Mouse (Mus musculus) lung, postnatal 0 days (tissue): ENCODE data around the gene Dok1. TPM values are rescaled to one million over a fixed set of nuclear protein-coding genes. Genes with fewer than 3 reads are reported as not detected.
A peak's percentile ranks its signal among the peaks of the same experiment; 100 is the strongest.

Source experiments
- ATAC-seq: fragments of 200-750 bp; cut with Nextera tagmentation; 2 replicates; pipeline ENCODE4 v1.8.0; 2017; ENCODE audit warnings: moderate library complexity
- DNase-seq: peaks from one replicate; pipeline ENCODE4 v3.0.0-alpha.2; 2016; ENCODE audit warnings: low spot score
- H3K27ac ChIP-seq: fragments of 300-500 bp; sonication (generic); 2 replicates; pipeline ENCODE4 v1.5.1; 2014; ENCODE audit warnings: antibody characterized with exemption, mild to moderate bottlenecking, low read length, mixed read lengths
- H3K27me3 ChIP-seq: fragments of 300-500 bp; sonication (generic); replicated peaks from 2 replicates; pipeline ENCODE4 v1.6.1; 2014; ENCODE audit warnings: low read length, mixed read lengths; ENCODE audit not compliant: insufficient read depth
- H3K36me3 ChIP-seq: fragments of 300-500 bp; sonication (generic); 2 replicates; pipeline ENCODE4 v1.6.1; 2014; ENCODE audit warnings: low read length, mixed read lengths; ENCODE audit not compliant: insufficient read depth
- H3K4me1 ChIP-seq: fragments of 300-500 bp; sonication (generic); 2 replicates; pipeline ENCODE4 v1.6.1; 2014; ENCODE audit warnings: antibody characterized with exemption, low read depth, low read length, mixed read lengths; ENCODE audit not compliant: insufficient read depth
- H3K4me2 ChIP-seq: fragments of 300-500 bp; sonication (generic); replicated peaks from 2 replicates; pipeline ENCODE4 v1.6.1; 2014; ENCODE audit warnings: low read depth, mild to moderate bottlenecking, low read length, moderate library complexity, mixed read lengths
- H3K4me3 ChIP-seq: fragments of 300-500 bp; sonication (generic); 2 replicates; pipeline ENCODE4 v1.5.1; 2014; ENCODE audit warnings: low read depth, low read length
- H3K9ac ChIP-seq: fragments of 300-500 bp; sonication (generic); replicated peaks from 2 replicates; pipeline ENCODE4 v1.6.1; 2014; ENCODE audit warnings: low read depth, mild to moderate bottlenecking
- H3K9me3 ChIP-seq: fragments of 300-500 bp; sonication (generic); 2 replicates; pipeline ENCODE4 v1.6.1; 2016; ENCODE audit warnings: low read length, mixed read lengths
- CTCF ChIP-seq: IDR thresholded peaks from 2 replicates; pipeline ENCODE4 v1.5.1; 2016; ENCODE audit warnings: antibody characterized with exemption, mild to moderate bottlenecking
- EP300 ChIP-seq: IDR thresholded peaks from 2 replicates; pipeline ENCODE4 v1.6.1; 2016; ENCODE audit warnings: antibody characterized with exemption, mild to moderate bottlenecking, control low read depth
- WGBS: fragments of 180-500 bp; shearing (Covaris S2); extraction: QIAGEN DNeasy Blood & Tissue Kit; methylation state at CpG from one replicate; pipeline ENCODE4 v1.1.7; 2014; 5-methylcytosine and 5-hydroxymethylcytosine counted together
- polyA plus RNA-seq: library from polyadenylated mRNA; unstranded; fragments of >200 nt; fragmentation: Nextera tagmentation; extraction: Ambion mirVana; gene quantifications from 2 replicates; pipeline ENCODE4 v1.2.1, GENCODE M21; 2015

The Dok1 gene
- polyA plus RNA-seq, 1 experiment from 2014 or later, result 23.3 TPM

DNA sequence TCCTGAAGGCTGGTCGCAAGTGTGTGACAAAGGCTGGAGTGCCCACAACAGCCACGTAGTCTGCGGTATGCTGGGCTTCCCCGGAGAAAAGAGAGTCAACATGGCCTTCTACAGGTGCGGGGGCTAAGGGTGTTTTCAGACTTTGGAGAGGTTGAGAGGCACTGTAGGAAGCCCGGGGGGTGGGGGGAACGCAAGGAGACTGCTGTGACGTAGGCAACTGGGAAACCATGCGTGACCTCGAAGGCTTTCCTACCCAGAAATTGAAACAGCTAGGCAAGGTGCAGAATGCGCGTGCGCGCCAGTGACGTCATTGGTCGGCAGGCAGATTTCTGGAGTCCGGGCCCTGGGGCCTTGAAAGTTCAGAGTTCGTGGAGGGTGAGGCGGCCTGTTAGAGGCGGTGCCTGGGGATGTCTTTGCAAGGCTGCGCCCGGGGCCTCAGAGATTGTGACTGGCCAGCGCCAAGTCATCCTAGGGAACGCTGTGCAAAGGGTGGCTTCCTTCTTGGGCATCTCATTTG is 5.3 kb upstream of the Dok1 start:
- H3K9ac ChIP-seq, result no peak overlapping the region

DNA sequence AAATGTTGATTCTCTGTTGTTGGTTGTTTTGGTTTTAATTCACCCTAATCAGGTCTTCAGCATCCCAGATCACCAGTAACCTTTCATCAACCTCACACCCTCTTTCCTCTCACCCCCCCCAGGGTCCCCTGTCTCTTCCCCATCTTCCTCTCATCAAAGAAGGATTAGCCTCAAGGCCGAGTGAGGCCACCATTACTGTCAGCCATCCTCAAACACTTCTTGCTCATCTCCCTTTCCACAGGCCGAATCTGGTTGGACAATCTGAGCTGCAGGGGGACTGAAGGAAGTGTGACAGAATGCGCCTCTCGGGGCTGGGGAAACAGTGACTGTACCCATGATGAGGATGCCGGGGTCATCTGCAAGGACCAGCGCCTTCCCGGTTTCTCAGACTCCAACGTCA is 3.9 kb upstream of the Dok1 start:
- Histone ChIP-seq H3K4me3 (no peak overlapping the region), H3K4me2 (no peak overlapping the region), H3K36me3 (no peaks in the 10 kb centered on the region), H3K27ac (no peak overlapping the region), H3K9ac (no peak overlapping the region), H3K9me3 (no peaks in the 10 kb centered on the region), H3K27me3 (no peaks in the 10 kb centered on the region), H3K4me1 (peaks cover 7% of the 10 kb centered on the region)
- DNase-seq (no peak), ATAC-seq (no peak)
- 60% methylated on average over 8 of the region's 8 CpGs for WGBS
- no peak for TF ChIP-seq CTCF
- TF ChIP-seq EP300, result no peak

More for the DNA sequence above, 5.3 kb upstream of the Dok1 start:
- H3K9me3 ChIP-seq, result no peaks in the 10 kb centered on the region
- TF ChIP-seq CTCF (no peak), EP300 (no peak)
- H3K36me3 ChIP-seq, result no peaks in the 10 kb centered on the region
- 17% methylated on average over 24 of the region's 24 CpGs for WGBS
- H3K27ac ChIP-seq, result no peak overlapping the region
- H3K4me1 ChIP-seq, result peaks cover 3% of the 10 kb centered on the region
- peak; percentile 91 for DNase-seq
- H3K27me3 ChIP-seq, result no peaks in the 10 kb centered on the region
- peak; percentile 82 for ATAC-seq
- H3K4me3 ChIP-seq, result 0 out of 2 replicates have a peak overlapping the region, but pooled peaks have one; percentile 18
- H3K4me2 ChIP-seq, result peak overlapping the region; percentile 49

DNA sequence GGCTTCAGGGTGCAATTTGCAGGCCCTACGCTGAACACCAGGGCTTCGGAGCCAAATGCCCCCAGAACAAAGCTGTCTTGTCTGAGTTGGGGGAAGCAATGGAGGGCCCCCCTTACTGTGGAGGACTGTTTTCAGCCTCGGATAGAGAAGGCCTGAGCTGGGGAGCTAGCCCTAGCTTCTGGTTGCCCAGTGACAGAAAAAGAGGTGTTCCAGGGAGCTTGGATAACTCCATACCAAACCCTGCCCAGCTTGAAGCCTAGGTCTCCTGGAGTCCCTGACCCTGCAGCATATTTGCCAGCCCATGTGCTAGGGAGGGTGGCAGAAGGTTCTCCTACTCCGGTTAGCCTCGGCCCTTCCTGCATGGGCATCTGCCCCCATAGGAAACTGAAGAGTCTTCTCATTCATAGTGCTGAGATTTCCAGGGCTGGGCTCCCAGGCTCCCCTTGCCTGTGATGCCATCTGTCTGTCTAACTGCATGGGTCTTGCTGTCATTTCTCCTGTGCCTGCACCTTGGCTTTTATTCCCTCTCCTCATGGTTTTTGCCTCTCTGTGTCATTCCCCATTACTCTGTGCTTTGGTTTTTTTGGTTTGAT is 1.3 kb upstream of the Dok1 start:
- TF ChIP-seq EP300 (no peak), CTCF (no peak)
- no peaks in the 10 kb centered on the region for H3K9me3 ChIP-seq
- DNase-seq (no peak), ATAC-seq (no peak)
- peaks cover 8% of the 10 kb centered on the region for H3K4me1 ChIP-seq
- no peak overlapping the region for H3K9ac ChIP-seq
- 0 out of 2 replicates have a peak overlapping the region, but pooled peaks have one; percentile 83 for H3K27ac ChIP-seq
- H3K4me2 ChIP-seq, result peak overlapping the region; percentile 84
- WGBS, result 10% methylated on average over 5 of the region's 5 CpGs
- H3K36me3 ChIP-seq, result no peaks in the 10 kb centered on the region
- peak overlapping the region; percentile 57 for H3K4me3 ChIP-seq
- no peaks in the 10 kb centered on the region for H3K27me3 ChIP-seq

DNA sequence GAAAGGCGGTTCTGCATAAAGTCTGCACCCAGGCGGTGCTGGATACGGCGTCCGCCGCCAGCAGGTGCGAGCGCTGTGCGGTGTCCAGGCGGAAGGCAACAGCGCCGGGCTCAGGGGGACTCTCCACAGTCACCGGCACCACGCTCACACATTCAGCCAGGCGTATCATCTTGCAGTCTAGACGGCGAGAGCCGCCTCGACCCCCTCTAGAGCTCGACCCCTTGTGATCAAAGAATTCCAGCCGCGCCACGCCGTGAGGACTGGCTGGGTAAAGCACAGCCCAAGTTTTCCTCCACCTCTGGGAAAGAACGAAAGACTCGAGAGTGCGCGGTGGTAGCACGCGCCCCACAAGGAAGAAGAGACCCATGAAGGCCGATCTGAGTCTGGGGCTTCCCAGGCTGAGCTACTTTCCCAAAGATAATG is 491 bp downstream of the Dok1 start:
- peak overlapping the region; percentile 83 for H3K27ac ChIP-seq
- peak overlapping the region; percentile 51 for H3K9ac ChIP-seq
- H3K4me1 ChIP-seq, result peaks cover 8% of the 10 kb centered on the region; the same call in 1 of the 2 replicates
- DNase-seq, result peak; percentile 50
- ATAC-seq, result peak; percentile 49
- no peaks in the 10 kb centered on the region for H3K36me3 ChIP-seq
- H3K4me3 ChIP-seq, result peak overlapping the region; percentile 57
- H3K27me3 ChIP-seq, result no peaks in the 10 kb centered on the region
- no peaks in the 10 kb centered on the region for H3K9me3 ChIP-seq
- 2% methylated on average over 31 of the region's 31 CpGs for WGBS
- peak overlapping the region; percentile 84 for H3K4me2 ChIP-seq
- no peak for TF ChIP-seq EP300
- TF ChIP-seq CTCF, result peak; percentile 41

DNA sequence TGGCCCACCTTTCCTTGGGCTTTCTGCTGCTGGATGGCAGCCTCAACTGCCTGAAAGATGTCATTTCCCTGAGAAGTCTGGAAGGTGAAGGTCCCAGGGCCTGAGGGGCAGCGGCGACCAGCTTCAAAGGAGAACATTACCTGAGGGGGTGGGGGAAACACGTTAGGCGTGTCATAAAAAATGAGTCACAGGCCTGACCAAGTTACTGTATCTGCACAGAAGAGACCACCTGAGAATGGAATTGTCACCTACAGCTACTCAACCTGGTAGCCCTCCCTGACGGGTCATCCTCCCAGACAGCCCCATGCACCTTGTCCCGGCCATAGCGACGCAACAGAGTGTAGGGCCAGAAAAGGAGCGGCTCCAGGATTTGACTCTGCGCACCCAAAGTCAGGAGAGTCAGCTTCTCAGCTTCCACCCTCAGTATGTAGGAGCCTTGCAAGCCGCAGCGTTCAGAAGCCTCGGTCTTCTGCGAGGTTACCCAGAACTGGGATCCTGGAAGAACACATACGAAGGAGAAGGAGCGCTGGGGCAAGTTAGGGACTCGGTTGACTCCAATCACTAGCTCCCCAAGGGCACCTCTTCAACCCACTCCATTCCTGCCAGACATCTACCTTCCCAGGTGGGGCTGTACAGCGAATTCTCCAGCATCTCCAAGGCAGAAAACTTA is 1.2 kb downstream of the Dok1 start:
- Histone ChIP-seq H3K27me3 (no peaks in the 10 kb centered on the region), H3K9me3 (no peaks in the 10 kb centered on the region), H3K27ac (no peak overlapping the region), H3K4me3 (peak overlapping the region; percentile 57), H3K4me1 (peaks cover 8% of the 10 kb centered on the region; the same call in 1 of the 2 replicates), H3K36me3 (no peaks in the 10 kb centered on the region), H3K9ac (0 out of 2 replicates have a peak overlapping the region, but pooled peaks have one; percentile 51), H3K4me2 (peak overlapping the region; percentile 84)
- TF ChIP-seq CTCF (no peak), EP300 (no peak)
- DNase-seq, result no peak
- 51% methylated on average over 18 of the region's 18 CpGs for WGBS
- ATAC-seq, result no peak

DNA sequence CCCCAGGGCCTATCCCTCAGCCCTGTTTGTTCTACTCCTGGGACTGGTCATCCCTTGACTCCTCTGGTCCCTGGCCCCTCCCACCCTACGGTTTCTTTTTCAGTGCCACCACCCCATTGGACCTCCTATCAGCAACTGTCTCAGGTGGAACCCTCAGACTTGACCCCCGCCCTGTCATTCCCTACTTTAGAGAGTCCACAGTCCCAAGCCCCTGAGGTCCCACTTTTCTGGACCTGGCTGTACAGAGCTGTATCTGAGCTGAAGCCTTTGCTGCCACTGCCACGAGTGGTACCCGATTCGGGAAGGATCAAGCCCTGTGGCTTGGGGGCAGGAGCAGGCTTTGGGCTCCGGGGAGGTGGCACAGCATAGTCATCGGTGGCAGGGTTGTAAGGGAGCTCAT is 2.2 kb downstream of the Dok1 start:
- WGBS, result 78% methylated on average over 7 of the region's 7 CpGs
- no peaks in the 10 kb centered on the region for H3K9me3 ChIP-seq
- peaks cover 8% of the 10 kb centered on the region; the same call in 1 of the 2 replicates for H3K4me1 ChIP-seq
- no peak overlapping the region for H3K27ac ChIP-seq
- no peak overlapping the region for H3K4me3 ChIP-seq
- H3K27me3 ChIP-seq, result no peaks in the 10 kb centered on the region
- no peak overlapping the region for H3K9ac ChIP-seq
- TF ChIP-seq CTCF (no peak), EP300 (no peak)
- no peak overlapping the region for H3K4me2 ChIP-seq
- ATAC-seq, result no peak
- no peaks in the 10 kb centered on the region for H3K36me3 ChIP-seq
- no peak for DNase-seq
